Mouse (Mus musculus) thymus, adult 18-20 months (tissue): ENCODE results near the gene Fam198a.

ENCODE experiments used
- DNase-seq, 2 experiments: peaks; one replicate each; pipeline ENCODE4 v3.0.0; 2022; ENCODE audit warnings: mixed read lengths in 2 of 2

Fam198a gene

DNA sequence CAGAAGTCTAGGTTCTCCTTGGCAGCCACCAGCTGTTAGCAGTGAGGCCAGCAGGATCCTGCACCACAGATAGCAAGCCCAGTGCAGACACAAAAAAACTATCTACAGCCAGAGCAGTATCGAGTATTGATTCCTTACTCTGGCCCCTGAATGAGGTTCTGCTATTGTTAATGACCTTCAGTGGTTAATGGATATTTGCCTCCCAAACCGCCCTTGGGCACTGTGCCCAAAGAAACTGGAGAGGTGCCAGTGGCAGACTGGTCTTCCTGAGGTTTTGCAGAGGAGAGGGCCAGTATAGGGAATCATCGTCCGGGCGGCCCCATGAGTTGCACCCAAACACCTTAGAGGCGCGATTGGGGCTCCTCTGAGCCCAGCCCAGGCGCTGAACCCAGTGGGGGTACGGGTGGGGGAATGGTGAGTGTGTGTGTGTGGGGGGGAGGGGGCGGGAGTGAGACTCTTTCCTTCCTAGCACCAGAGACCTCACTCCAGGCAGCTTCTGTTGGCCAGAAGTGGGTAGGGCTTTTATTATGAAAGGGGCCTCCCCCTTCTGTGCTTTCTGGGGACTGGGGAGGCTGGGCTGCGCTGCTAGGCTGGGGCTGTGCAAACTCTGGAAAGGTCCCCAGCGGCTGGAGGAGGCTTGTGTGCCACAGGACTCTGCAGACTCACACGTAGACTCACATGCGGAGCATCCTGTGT, at the start of gene Fam198a:
Fam198a (plus strand) TSS at position 571 of the 696 bp plus-strand sequence.
- DNase-seq = no peak

DNA sequence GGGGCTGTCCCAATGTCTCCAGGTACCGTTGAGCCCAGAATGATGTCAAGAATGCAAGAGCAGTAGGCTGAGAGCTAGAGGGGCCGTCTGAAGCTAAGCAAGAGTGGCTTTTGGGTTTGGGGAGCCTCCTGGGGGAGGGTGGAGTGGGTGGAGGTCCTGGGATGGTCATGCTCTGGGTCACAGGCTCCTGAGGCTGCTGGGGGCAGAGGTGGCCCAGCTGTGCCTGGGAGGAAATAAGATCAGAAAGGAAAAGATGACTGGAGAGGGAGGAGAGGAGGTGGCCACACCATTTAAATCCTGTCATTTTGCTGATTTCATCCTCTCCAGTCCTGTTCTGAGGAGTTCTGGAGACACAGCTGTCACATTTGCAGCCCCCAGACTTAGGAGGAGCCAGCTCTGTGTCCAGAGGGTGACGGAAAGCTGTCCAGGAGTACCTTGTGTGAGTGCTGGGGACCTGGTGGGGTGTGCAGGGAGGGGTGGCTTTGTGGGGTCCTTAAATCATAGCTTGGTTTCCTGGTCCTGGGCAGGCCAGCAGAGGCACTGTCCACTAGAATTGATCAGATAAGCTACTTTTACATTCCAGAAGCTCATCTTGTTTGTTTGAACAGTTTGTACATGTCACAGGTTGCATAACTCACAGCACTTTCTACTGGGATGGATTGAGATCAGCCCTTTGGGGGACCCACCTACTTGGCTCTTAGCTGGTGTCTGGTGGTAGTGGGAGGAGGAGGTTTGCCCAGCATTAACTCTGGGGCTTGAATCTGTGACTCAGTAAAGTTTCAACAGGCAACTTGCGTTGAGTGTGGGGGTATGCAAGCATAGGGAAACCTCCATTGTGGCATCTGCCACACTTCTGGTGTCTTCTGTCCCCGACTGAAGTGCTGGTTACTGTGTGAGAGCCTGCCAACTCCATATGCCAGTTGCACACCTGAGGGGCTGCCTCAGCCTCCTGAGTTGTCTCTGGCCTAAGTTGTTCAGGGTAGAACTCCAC, 48.8 kb upstream of the Fam198a start:
- DNase-seq = no peak

DNA sequence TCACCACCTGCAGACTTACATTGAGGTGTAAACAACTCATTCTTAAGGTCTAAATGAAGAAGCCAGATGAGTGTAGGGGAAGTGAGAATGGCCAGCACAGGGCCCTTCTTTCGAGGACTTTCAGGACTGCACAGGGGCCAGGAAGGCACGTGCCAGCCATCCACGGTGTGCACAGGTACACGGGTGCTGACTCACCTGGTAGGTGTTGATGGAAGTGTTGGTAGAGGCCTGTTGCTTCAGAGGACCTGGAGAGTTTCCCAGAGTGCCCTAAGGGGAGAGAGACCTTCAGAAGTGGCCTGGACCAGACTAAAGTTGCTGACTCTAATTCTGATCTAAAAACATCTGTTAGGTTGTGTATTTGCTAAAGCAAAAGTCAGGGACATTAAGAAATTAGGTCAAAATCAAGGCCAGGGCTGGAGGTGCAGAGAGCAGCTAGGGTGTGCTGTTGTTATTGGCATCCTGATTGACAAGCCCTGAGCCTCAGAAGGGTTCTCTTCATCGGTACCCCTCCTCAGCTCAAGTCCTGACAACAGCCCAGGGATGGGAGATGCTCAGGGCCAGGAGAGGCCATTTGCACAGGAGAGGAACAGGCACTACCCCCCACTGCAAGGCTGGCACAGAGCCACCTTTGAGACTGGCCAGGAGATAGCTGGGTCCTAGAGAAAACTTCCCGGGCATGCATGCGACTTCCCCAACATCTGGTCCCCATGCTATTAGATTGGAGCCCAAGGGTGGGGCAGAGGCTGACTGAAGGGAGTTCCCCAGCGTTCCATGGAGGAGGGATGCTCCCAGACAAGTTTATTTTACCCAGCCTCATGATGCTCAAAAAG, 47.1 kb upstream of the Fam198a start:
- DNase-seq = no peak

DNA sequence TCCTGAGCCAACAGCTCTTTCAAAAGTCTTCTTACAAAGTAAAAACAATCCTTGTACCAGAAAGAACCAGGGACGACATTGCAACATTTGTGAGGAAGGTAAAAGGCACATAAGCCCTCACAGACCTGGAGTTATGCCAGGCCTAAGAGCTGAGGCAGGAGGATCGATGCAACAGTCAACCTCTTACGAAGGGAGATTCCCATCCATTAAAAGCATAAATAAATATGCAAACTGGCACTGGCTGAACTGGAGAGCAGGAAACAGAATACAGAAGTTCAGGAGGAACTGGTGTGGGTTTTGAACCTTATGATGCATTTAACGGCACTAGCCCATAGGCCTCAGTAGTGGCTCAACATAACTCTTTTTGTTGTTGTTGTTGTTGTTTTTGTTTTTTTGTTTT, 46.5 kb upstream of the Fam198a start:
- DNase-seq = no peak

- no peak for DNase-seq
Measured at GRCm38 (mm10) chr9:121904946-121905345, 45.8 kb upstream of the Fam198a start.

- no peak for DNase-seq
Measured at GRCm38 (mm10) chr9:121905556-121906185, 45.1 kb upstream of the Fam198a start.

DNA sequence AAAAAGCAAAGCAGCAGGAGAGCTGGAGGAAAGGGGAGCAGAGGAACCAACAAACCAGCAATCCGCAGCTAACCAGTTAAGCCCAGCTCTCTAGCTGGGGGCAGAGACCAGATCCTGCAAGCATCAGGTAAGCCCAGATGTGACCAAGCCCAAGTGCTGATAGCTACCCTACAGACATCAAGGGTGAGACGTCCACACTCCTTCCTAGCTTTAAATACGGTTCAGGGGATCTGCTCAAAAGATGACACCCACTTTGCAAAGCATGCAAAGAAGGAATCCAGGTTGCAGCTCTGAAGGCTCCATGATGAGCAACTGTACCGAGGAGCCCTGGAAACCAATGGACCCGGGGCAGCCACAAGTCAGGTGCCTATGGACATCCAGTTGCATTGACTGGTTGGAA, 44.3 kb upstream of the Fam198a start:
- DNase-seq = no peak

DNA sequence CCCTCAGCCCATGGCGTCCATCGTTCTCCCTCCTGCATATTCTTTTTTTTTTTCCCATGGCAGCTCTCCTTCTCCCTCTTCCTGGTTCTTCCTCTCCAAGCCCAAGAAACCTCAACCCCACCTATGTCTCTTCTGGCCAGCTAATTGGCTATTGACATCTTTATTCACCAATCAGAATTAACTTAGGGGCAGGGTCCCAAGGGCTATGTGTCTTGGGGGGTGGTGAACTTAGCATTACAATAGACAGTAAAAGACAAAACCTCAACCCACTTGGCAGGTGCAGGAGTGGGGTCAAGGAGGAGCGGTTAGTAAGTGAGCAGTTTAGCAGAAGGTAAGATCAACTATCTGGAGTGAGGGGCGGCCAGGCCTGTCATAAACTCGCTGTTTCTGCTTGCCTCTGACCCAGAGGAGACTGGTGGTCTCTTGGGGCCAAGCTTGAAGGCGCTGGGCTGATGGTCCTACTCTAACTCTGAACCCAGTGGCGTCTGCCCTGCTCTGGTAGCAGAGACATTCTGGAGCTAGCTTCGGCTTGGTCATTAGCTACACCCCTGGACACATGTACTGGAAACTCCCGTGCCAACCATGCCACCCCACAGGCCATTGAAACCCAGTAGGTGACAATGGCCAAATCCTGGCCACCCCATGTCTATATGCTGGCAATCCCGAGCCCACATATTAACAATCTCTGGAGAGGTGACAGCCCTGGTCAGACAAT, 43.3 kb upstream of the Fam198a start:
- no peak for DNase-seq

DNA sequence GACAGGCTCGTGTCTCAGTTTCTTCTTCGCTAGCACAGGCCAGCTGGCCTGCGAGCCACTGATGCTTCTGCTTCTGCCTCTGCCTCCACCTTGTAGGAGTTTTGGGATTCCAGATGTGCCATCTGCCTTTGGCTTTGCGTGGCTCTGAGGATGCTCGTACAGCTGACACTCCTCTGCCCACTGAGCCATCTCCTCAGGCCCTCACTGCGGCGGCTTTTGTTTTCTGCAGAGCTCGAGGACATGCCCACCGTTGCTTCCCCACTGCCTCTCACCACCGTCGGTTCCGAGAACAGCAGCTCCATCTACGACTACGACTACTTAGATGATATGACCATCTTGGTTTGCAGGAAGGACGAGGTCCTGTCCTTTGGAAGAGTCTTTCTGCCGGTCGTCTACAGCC, 42.5 kb upstream of the Fam198a start:
- no peak for DNase-seq

DNA sequence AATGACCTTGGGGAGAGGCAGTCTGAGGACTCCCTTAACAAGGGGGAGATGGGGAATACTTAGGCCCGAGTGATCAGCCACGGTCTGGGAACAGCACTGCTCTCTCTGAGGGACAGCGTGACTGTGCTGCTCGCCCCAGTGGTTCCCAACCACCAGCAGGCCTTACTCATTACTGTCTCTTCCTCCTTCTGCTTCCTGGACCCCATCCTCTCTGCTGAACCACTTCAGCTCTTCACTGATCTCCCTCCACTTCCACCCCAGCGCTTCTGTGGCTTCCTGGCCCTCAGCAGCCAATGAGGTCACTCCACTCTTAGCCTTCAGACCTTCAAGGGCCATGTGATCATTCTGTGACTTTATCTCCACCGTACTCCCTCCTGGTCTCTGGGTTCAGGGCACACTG, 41.2 kb upstream of the Fam198a start:
- DNase-seq = no peak

DNA sequence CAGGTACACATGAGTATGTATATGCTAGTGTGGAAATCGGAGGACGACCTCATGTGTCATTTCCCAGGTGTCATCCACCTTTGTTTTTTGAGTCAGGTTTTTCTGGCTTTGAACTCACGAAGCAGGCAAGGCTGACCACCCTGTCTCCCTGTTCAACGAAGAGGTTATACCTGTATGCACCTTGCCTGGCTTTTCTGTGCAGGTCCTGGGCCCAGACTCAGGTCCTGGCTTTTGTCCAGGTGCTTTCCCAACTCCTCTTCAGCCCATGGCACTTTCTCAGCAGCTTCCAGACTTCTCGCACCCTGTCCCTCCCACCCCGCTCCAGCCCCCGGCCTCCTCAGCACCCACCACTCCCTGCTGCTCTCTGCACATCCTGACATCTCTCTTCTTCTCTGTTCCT, 39.6 kb upstream of the Fam198a start:
- no peak for DNase-seq

DNA sequence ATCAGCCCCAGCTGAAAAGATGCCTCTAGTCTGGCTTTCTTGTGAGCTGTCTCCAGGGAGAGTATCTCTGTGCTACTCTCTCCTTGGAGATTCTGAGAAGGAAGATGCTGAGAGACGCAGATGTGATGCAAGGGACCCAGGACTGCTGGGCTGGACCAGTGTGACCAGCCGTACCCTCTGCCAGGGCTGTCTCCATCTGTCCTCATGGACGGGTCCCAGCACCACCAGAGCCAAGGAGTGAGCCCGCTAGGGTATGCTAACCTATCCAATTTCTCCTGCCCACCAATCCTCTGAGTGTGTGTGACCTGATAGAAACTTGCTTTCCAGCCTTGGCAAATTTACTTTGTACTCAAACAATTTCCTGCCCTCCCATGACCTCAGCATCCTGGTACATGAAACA, 38.0 kb upstream of the Fam198a start:
- no peak for DNase-seq

GRCm38 (mm10) chr9:121914226-121914757, 36.5 kb upstream of the Fam198a start:
- no peak for DNase-seq

DNA sequence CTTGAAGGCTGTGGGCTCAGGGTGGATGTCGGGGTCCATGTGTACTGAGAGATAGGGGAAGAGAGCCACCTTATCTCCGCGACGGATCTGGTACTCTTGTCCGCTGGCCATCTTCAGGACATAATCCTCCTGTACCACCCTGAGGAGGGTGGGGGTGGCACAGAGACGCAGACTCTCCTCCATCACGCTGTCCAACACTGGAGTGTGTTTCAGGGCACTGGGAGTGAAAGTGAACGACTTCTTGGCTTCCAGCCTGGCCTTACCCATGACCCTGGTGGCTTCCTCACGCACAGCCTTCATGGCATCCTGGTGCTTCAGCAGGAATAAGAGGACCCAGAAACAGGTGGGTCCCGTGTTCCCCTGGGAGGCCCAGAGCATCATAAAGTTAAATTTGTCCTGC, 35.7 kb upstream of the Fam198a start:
- no peak for DNase-seq

DNA sequence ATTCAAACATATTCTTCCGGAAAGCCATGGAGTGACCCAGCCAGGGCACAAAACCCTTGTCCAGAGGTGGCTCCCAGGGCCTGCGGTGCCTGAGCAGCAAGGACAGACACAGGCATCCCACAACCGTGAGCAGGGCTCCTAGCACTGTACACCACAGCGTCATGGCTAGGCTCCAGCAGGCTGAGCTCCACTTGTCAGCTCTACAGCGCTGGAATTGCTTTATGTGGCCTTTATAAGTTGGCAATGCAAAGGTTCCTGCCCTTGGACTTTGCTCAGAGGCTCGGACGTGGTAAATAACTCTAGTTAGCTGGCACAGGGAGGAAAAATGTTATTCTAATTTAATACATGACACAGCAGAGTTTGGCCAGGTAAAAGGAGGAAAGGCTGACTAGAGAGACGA, 34.7 kb upstream of the Fam198a start, which contains the start of gene Cyp8b1:
Cyp8b1 (minus strand) TSS at position 204 of the 400 bp plus-strand sequence.
- no peak for DNase-seq

DNA sequence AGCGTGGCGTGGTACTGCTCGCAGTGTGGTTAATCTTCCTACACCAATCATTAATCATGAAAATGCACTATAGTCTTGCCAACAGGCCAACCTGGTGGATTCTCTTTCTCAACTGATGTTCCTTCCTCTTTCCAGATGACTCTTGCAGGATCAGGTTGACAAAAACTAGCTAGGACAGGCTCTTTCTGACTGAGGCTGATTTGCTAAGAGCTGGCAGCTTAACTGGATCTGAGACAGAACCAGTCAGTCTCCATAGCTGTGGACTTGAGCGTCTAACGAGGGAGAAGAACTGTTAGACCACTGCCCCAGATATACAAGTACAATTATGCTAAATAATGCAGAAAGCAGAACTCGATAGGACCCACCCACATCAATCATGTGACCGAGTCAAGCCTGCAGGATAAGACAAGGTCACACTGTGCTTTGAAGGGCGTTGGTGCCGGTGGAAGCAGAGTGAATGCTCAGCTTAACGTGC, 31.7 kb upstream of the Fam198a start:
- DNase-seq = no peak

- no peak for DNase-seq
Measured at GRCm38 (mm10) chr9:121923443-121923842, 27.3 kb upstream of the Fam198a start.

DNA sequence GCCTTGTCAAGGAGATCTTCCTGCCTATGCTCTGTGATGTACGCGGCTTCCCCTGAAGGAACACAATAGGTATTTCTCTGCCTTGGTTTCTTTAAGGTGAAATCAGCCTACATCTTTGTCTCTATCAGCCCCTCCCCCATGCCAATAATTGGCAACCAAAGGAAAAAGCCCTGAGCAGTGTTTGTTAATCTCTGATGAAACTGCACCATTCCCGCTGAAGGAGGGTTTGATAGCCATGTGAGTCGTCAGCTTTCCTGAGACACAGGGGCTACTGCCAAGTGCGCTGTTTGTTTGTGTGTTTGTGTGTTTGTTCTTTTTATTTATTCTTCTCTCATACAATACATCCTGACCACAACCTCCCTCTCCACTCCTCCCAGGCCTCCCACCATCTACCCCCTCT, 26.9 kb upstream of the Fam198a start:
- no peak for DNase-seq

- DNase-seq = no peak
Measured at GRCm38 (mm10) chr9:121924901-121925560, 25.8 kb upstream of the Fam198a start.

DNA sequence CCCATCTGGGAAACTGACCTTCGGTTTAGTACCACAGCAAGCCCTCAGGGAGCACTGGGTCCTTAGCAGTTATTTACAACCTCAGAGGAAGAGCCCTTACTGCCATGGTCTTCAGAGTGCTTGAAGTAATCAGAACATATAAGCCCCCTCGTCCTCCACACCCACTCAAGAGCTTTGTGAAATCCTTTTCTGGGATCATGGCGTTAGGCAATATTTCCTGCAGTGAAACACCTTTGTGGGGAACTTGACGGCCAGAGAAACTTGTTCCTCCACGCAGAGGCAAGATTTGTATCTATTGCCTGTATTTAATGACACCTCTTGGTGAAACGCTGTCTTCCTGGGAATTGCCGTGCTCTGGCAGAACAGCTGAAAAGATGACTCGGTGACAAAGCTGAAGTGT, 24.8 kb upstream of the Fam198a start:
- no peak for DNase-seq
